Mouse (Mus musculus) thymus, postnatal 10 days (tissue): ENCODE data around the gene Slc12a8.
A peak's percentile ranks its signal among the peaks of the same experiment; 100 is the strongest.

Experiments
- DNase-seq, 2 experiments: peaks; one replicate each; pipeline ENCODE4 v3.0.0; 2021; ENCODE audit warnings: low spot score in 2 of 2

Slc12a8 gene

DNA sequence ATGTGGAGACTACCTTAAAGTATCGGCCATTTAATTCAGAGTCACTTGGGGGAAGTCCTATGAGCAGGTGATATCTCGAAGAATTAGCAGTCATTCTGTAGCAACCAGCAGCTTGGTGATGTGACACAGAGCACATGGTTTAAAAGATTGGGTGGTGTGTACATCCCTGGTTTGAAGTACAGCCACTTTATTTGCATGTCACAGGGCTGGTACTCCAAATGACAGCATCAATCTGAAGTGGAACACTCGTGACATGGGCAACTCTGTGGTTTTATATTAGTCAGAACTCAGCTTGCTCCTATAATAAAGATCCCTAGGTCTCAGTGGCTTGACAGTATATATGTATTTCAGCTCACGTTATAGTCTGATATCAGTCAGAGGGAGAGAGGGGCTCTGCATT is 155.5 kb downstream of the Slc12a8 start:
- no peak for DNase-seq

DNA sequence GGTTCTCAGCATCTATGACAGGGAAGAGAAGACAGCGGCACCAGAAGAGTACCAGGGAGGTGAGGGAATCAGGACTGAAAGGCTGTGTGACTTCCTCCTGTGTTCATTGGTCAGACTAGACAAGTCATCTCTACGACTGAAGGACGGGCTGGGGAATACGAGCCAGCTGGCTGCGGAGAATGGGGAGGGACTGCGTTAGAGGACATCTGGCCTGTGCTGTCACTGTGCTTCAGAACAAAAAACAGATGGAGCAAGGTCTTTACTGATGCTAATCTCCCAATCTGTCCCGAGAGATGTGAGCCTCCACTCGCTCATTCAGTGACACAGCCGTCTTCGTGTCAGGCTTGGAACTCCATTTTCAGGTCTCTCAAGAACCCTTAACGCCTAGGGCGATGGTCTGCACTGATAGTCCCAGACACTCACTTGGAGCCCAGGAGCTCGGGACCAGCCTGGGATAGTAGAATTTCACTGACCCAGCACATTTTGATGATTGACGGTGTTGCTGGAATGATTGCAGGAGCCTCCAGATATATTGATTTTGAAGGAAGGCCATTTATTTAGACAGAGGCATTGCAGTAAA is 156.5 kb downstream of the Slc12a8 start:
- no peak for DNase-seq

DNA sequence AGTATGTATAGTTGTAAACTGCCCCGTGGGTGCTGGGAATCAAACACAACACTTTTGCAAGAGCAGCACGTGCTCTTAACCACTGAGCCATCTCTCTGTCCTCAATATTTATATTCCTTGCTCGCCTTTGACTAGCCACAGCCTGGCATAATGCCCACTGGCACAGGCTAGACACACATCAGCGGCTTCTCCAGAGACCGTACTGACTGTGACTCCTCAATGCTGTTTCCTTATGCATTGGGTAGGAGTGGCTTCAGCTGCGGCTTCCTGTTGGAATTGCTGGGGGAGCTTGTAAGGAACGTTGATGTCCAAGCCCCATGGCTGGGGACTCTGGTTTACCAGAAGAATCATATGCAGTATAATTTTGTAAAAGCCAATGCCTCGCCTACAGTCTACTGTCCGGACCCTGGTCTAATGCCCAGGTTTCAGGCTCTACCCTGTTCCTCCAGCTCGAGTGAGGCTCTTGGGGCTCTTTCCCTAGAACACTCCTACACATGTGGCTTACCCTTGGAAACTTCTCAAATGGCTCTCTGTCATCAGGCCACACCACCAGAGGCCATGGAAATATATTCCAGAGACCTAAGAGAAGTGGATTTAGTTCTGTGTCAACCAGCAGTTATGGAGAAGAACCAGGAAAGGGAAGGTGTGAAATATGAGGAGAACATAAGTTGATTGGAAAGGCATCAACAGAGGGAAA is 158.2 kb downstream of the Slc12a8 start:
- no peak for DNase-seq

DNA sequence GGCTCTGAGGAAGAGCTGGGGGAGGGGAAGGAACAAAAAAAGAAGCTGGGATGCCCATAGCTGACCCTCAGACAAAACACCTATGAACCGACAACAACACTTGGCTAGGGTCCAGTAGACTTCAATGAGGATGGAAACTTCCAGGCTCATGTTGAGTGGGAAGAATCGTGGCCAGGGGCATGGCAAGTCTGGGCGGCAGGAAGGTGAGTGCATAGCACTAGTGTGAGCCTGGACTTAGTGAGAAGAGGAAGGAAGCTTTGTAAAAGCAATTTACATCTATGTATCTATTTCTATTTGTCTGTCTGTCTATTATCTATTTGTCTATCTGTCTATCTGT is 158.7 kb downstream of the Slc12a8 start:
- no peak for DNase-seq

DNA sequence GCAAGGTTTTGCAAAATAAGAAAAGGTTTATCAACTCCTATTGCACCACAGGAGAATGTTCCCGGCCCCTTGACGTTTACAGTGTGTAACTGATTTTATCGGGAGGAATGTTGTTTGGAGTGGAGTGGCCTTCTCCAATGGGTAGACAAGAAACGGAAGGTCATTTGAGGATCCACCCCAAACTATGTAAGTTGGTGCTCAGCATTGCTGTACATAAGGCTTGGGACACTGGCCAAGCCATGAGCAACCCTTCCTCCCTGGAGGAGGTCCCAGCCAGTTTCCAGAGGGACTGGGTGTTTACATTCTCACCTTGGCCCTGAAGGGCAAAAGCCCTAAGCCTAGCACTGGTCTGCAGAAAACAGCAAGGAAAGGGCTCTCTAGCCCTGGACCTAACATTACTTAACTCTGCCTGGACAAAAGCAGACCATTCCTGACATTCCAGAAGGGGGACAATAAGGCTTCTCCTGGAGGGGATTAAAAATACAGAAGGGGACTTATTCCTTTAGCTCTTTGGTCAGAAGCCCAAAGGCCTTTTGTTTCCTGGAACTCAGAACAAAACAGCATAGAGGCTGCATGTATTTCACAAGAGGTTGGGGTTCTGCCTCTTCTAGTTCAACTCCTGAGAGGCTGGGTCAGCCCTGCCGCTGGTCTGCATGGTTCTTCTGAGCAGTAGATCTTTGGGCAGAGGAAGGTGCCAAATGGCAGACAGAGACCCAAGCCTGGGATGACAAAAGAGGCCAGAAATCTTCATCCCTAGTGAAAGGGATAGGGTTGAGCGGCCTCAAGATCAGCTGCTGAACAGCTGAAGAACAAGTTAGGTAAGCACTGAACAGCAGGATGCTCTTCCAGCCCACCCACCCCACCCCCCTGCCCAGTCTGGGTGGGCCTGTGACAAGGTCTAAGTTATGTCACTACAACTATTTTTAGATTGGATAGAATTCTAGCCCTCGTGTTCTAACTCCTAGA is 159.5 kb downstream of the Slc12a8 start:
- no peak for DNase-seq

DNA sequence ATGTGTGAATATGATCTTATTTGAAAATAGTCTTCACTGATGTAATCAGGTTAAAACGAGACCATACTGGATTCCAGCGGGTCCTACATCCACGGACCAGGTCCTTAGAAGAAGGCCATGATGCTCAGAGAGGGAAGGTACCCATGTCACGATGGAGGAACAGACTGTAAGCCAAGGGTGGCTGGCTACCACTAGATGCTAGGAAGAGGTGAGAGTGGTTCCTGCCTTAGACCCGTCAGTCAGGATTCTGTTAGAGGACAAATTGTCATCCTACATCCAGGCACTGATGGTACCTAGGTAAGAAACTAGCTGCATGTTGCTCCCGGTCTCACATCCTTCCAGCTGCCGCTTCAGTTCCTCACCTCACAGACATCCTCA is 160.2 kb downstream of the Slc12a8 start:
- DNase-seq = no peak

DNA sequence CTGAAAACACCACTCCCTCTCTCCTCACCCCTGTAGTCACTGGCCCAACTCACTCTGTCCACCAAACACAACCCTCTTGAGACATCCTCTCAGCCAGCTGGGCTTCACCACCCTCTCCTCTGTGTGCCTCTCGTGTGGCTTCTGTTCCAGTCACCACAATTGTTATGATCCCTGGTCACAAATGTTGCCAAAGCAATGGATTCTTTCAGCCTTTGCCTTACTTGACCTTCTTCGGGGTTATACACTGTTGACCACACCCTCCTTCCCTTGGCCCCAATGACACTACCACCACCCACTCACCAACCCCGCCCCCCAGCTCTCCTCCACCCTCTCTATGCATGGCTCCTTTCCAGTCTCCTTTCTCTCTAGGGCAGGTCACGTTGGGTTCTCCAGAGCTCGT is 160.8 kb downstream of the Slc12a8 start:
- DNase-seq = no peak

DNA sequence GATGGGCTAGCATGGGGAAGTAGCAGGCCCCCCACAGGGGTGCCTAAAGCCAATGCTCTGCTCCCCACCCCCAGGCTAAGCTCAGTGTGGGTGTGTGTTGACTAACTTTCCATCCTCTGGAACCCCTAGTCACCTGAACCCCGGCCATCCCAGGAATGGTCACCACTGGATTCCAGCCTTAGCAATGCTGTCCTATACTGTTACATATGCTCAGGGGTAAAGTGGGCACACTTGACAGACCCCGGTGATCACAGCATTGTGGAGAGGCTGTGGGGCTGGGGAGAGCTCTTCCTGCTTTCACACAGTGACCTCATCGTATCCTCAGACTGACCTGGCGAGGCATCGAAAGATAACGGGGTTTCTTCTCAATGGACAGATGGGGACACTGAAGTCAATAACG is 163.1 kb downstream of the Slc12a8 start:
- DNase-seq = no peak

DNA sequence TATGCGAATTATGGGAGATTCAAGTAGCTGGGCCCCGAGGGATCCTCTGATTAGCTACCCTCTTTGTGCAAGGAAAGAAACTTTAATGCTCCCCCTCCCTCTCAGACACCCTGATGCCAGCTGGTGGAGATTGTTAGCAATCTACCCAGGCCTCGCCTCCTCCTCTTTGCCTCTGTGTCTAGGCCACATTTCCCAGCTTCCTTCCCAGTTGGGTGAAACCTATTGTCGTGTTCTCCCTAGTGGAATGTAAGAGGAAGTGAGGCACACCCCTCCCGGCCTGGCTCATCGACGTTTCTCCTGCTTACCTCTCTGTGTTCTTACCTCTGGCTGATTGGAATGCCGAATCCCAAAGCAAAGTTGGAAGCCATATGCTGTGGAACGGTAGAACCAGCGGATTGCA is 163.7 kb downstream of the Slc12a8 start:
- no peak for DNase-seq

DNA sequence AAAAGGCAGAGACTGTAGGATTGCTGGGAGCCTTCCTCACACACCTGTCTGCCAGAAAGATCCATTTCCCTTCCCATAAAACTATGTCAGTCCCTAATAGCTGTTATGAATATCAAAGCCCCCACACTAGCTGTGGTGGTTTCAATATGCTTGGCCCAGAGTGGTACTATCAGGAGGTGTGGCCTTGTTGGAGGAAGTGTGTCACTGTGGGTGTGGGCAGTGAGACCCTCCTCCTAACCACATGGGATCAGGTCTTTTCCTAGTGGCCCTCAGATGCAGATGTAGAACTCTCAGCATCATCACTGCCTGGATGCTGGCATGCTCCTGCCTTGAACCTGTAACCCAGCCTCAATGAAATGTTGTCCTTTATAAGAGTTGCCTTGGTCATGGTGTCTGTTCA is 164.5 kb downstream of the Slc12a8 start:
- no peak for DNase-seq

DNA sequence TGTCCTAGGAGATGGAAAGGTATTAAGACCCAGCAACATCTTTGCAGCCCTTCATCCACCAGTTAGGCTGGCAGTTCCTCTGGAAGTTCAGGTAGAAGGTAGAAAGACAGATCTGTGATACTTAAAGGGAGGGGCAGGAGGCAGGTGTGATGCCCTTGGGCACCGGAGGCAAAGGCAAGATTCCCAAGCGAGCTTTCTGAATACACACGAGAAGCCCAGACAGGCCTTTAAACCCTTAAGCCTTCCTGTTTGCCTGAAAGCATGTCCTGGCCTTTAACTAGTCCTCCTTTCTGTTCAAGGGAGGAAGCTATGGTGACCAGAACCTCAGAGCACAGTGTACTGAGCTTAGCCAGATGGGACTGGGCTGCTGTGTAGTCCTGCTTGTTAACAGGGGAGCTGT is 165.5 kb downstream of the Slc12a8 start:
- no peak for DNase-seq

DNA sequence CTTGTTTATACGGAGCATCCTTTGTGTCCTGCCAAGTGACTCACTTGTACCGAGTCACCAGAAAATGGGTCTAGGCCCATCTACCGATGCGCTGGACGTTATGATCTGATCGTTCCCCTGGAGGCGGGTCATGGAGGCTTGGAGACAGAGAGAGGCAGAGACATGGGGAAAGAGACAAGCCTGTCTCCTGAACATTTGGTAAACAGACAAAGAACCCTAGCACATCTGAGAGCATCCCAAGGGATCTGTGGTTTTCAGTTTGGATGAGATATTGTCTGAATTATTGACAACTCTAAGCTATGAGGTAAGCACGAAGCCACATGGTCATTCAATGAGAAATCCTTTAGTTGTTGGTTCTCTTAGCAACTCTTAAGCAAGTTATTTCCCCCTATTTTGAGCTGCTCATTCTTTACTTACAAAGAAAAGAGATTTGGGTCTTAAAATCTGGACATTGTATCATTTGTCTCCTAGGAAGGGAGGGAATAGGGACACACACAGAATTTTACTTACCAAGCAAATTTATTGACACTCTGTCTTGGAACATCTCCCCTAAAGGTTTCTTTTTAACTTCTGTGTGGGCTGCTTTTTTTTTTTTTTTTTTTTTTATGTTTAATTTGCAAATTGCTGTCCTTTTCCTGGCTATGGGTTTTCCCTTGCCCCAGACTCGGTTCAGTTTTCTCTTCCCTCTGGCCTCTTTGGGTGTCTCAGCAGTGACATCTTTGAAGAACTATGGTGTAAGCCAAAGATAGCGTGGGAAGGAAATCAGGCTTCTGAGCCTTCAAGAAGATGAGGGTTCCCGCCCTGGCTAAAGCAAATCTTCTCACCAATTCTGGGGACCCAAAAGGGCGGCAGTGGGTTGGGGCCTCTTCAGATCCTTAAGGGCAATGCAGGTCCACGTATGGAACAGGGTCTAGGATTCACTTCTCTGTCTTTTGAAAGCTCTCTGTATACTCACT is 166.4 kb downstream of the Slc12a8 start:
- DNase-seq = peak; percentile 17 to 25

DNA sequence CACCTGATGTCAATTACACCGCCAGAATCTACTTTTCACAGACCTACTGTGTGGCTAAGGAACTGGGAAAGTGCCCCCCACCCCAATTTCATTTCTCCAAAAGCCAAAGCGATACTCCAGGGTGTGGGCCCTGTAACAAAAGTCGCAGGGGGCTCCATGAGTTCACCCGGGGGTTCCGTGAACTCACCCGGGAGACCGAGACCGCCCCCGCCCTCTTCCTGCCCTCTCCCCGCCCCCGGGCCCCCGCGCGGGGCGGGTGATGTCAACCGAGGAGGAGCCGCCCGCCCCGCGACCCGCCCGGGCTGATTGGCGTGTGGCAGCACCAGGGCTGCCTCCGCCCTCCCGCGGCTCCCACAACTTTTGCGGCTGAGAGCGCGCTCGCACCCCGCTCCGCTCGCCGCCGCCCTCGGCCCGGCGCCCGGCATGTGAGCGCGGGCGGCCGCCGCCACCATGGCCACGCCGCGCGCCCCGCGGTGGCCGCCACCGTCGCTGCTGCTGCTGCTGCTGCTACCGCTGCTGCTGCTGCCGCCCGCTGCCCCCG is 167.1 kb downstream of the Slc12a8 start, which contains the start of gene Heg1:
Gene Heg1, plus strand, starts transcription at position 209 of the 541 bp plus-strand sequence.
- DNase-seq = peak; percentile 85 to 91

DNA sequence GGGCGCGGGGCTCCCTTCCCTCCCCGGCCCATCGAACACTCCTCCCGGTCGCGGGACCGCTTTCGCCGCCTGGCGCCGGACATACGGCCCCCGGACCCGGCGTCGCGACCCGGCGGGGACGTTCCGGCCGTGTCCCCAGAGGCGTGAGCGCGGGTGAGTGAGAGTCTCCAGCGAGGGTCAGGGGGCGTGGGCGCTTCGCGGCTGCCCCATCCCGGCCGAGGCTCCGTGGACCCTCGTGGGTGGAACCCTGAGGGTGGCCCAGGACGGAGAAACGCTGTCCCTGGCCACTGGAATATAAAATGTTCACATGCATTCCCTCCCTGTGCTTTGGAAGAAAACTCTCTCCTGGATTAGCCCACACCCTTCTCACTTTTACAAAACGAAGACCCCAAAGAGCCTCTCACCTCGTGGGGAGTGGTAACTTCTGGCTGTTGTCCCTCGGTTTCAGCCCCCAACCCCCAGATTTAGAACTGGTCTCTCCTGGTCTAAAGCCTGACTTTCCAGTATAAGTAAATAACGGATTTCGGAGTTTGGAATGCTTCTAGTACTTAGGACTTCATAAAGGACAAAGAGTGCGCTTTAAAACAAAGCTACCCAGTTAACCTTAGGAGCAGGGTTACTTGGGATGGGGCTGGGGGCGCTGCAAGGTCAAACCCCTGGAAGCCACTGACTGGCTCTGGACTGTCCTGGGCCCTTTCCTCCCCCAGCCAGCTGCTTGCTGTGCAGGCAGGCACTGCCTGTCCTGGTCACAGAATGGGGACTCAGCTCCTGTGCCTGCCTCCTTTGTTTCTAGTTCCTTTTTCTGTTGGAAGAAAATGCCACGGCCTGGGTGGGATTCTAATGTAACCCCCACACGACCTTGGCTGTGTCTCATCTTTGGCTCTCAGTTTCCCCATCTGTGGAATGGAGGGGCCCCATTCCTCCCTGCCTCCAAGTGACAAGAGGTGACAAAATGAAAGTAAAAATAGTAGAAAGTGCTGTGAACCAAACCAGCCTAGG is 167.9 kb downstream of the Slc12a8 start:
- DNase-seq = peak; percentile 25 to 26

DNA sequence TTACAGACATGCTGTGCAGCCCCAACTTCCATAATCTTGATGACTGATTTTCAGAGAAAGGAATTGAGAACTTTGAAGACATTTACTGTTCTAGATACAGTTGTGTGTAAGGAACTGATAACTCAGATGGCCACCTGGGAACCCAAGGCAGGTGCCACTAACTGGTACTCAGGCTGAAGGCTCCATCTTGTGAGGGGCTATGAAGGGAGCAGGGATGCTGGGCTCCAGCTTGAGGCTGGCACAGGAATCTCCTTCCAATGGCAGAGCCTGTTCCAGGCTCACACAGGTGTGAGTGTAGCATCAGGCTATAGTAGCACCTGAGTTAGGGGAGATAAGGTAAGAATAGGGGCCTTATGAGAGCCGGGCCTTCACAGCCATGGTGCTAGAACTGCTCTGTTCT is 168.9 kb downstream of the Slc12a8 start:
- no peak for DNase-seq

DNA sequence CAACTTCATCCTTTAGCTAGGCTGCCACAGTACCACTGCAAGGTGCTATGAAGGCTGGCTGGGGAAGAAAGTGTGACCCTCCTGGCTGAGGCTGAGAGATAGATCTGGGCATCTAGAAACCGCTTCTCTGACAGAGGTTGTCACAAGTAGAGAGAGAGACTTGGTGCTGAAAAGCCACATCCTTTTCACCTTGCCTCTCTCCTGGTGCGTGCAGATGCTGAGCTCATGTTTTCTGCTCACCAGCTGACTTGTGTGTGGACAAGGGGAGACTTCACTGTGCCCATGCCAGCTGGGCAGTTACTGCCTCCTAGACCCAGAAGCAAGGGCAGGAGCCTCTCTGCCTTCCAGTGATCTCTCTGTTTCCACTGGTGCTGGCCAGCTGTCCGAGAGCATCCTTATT is 170.6 kb downstream of the Slc12a8 start:
- peak; percentile 56 to 62 for DNase-seq

DNA sequence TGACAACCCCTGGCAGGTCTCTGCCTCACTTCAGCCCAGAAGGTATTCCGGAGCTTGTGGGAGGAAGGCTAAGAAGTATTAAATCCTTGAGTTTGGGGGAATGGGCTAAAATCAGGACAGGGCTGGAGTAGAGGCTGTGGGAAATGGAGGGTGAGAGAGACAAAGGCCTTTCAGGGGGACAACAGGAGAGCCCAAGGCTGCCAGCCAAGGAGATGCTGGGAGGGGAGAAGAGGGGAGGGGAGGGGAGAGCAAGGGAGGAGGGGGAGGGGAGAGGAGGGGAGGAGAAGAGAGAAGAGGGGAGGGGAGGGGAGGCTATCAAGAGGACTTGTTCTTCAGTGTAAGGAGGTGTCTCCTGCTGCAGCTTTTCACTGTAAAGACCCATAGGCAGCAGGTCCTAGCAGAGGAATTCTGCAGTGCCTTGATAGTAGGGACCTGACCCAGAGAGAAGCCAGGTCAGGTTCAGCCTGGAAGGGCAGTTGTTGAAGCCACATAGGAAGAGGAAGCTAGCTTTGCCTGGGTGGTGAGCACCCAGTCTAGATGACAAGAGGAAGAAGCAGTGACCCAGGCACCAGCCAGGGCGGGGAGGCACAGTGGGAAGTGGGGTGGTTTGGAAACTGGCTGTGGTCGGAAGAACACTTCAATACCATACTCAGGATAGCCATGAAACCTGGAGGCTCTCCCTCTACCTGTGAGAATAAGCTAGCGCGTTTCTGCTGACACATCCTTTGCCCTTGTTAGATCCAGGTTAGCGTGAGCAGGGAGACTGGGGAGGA is 174.0 kb downstream of the Slc12a8 start:
- peak in 1 of 2 experiments; percentile 26 for DNase-seq

DNA sequence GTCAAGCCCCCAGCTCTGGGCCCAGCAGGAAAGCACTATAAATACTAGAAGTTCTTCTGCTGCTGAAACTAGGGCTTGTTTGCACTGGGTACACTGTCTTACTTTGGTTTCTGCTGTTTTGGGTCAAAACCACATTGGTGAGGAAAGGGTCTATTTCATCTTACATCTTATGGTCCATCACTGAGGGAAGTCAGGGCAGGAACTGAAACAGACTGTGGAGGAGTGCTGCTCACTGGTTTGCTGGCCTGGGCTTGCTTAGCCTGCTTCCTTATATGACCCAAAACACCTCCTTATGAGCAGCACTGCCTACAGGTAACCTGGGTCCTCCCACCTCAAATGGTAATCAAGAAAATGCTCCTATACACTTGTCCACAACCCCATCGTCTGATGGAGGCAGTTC is 176.4 kb downstream of the Slc12a8 start:
- DNase-seq = no peak
